Mouse (Mus musculus) layer of hippocampus, adult 9-11 months (tissue): ENCODE measurements around the gene Gm3336.
A peak's percentile ranks its signal among the peaks of the same experiment; 100 is the strongest.

ENCODE experiments used
- DNase-seq: peaks from one replicate; pipeline ENCODE4 v3.0.0; 2022

The Gm3336 gene

DNA sequence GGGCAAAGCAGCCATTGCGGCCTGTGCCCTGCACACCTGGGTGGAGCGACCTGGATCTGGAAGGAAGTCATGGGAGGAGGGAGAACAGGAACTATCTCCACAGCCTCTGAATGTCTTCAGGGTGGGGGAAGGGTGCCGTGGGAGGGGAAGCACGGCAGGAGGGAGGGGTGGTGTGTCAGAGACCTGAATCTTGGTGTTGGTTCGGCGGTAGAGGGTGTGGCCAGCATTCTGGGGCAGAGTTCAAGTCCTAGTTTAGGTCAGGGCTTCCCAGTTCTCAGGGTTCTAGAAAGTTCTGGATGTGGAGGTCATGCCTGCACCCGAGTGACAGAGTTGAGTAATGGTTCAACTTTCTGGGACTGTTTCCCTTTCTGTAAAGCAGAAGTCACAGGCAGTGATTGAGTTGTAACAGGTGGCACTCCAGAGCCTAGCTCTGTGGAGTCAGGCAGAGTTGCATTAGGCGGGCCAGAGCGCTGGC, 1.5 kb downstream of the Gm3336 start:
- no peak for DNase-seq

DNA sequence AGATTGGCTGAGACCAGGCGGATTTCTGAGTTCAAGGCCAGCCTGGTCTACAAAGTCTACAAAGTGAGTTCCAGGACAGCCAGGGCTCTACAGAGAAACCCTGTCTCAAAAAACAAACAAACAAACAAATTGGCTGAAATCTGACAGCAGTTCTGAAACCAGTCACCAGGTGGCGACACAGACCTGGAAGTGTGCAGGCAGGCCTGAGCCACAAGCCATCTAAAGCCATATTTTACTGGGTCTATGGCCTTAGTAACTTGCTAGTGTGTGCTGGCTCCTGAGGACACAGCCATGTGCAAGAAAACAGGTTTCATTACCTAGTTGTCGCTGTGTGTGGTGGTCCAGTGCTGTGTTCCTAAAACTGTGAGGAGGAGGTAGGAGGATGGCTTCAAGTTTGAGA, 2.4 kb downstream of the Gm3336 start:
- DNase-seq = no peak

DNA sequence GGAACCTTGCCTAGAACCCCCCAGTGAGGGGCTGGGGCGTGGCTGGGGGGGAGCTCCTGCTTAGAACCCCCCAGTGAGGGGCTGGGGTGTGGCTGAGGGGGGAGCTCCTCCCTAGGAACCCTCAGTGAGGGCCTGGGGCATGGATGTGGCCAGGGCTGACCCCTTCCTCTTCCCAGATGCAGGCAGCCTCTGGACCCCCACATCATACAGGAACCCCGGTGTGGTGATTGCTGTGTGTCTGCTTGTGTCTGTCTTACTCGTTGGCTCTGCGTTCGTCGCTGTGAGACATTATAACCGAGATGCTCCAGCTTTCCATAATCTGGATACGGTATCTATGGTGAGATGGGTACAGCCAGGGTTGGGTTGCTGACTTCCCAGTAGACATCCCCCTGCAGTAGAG, 3.3 kb downstream of the Gm3336 start:
- DNase-seq = no peak

DNA sequence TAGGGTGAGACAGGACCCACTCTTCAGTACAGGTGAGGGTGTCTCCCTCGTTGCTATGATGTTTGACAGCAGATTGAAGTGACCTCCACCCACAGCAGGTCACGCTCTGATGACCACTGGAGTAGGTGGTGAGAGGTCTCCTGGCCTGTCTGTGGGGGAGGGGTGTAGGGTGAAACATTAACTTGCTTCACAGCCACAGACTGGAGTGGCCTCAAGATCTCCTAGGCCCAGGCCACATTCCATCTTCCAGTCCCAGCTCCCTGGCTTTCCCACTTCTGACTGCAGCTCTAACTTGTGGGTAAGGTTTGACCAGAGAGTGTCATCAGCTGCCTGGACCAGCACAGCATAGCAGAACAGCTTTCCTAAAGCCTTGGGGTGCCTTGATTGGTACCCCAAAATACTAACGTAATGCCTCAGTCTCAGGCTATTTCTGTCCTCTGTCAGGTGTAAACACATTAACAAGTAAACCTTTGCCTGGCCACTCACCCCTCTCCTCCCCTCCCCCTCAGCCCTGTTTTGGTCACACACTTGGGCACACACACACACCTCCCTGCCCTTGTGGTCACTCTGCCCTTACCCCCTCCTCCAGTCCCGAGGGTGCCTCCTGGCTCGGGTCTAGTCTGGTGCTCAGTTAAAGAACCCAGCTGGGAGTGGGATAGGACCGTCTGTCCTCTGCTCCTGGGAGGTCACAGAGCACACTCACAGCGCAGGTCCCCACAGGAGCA, 5.3 kb downstream of the Gm3336 start, which contains the start of gene Pde4c:
Gene Pde4c (plus strand): TSS at position 235 of the 725 bp plus-strand sequence.
- no peak for DNase-seq

DNA sequence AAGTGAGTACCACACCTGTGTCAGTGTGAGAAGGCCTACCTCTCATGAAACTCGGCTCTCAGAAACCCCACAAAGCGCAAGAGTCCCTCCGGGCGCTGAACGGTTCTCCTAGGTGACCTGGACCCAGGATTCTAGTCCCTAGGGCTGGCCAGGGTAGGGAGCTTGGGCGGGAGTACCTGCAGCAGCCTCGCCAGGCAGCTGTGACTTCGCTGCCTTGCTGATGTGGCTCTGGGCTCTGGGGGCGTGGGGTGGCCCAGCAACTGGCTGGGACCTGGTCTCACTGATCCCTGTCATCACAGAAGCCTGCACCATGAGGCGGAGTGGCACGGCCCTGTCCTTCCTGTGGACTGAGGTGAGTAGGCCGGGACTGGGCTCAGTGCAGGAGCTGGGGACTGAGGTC, 5.9 kb downstream of the Gm3336 start:
- DNase-seq = no peak

DNA sequence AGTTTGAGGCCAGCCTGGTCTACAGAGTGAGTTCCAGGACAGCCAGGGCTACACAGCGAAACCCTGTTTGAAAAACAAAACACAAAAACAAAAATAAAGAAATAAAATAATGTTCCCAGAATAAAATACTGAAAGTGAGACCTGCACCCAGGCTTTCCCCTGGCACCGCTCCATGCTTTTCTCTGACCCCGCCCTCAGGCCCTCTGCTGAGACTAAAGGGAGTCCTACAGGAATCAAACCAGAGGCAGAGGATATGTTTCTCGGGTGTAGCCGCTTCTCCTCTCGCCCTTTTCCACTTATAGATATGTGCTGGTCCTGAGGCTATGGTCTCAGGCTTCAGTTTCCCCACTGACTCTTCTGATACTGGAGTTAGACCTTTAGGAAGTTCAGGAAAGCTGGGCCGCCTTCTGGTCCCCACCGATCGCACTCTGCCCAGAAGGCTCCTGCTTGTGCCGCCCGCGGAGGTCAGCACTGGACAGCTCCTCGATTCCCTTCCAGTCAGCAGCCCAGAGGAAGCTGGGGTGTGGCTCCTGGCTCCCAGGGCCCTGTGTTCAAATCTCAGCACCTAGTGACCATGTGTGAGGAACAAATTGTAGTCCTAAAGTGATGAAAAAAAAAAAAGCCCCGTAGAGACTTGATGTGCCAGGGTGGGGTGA, 7.6 kb downstream of the Gm3336 start:
- DNase-seq = no peak

DNA sequence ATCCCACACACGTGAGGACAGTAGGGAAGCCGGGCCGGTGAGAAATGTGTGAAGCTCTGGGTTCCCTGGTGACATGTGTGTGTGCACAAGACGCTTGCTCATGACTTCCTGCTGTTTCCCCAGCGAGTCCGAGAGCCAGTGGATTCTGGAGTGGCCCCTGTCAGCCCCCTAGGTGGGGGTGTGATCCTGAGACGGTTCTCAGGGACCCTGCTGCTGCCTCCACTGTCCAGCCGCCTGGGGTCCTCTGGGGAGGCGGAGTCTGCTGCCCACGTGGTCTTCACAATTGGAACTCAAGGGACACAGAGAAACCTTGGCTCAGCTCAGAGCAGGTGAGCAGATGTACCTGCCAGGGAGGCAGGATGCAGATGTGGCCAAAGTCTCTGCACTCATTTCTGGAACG, 8.4 kb downstream of the Gm3336 start:
- no peak for DNase-seq

DNA sequence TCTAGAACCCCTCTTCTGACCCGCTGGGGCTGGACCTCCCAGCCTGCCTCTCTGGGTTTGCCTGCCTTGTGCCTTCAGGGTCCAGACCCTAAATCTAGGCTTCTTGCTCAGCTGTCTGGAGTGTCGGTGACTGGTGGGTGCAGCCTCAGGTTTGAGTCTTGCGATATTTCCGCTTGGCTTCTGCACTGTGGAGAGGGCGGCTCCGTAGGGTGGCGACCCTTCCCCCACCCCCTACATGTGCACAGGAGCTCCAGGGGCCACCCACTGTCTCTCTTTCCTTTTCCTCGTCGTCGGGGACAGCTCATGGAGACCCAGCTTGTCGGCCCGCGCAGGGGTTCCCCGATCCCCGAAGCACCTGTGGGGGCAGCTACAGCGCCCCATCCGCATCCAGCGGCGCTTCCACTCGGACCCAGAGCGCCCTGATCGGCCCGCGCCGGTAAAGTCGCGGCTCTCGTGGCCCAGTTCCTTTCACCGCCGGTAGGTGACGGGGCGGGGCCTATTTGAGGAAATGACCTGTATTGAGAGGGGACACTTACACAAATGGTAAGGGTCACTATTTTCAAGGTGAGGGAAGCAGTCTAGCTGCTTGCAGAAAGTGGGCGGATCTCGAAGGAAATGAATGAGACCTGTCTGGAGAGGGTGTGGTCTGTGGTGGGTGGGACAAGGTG, 11.6 kb downstream of the Gm3336 start:
- no peak for DNase-seq

DNA sequence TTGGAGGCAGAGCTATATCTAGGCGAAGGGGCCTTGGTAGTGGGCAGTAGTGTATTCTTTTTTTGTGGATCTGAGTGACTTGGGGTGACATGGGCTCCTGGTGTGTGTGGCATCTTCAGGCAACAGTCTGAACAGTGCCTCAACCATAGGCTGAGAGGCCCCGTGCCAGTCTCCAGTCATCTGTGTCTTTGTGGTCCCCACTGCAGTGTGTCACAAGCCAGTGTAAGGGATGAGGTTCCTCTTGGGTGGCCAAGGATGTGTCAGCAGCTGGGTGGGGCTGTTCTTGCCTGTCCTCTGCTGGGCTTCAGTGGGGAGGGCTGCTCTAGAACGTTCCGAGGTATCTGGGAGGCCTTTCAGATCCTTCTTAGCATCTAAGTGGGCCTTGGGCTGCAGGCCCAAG, 12.6 kb downstream of the Gm3336 start:
- DNase-seq = no peak

DNA sequence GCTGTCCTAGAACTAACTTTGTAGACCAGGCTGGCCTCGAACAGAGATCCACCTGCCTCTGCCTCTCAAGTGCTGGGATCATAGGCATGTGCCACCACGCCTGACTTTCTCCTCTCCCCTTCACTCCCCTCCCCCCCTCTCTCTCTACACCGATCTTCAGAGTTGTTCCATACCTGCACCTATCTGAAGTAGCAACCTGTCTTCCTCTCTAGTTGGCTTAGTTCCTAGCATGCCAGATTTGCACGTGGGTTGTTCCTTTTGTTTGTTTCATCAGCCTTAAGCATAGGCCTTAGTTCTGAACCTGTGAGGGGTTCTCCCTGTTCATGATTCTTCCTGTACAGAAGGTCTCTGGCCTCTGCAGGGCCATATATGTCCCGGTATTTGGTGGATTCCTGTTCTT, 19.4 kb downstream of the Gm3336 start:
- no peak for DNase-seq

DNA sequence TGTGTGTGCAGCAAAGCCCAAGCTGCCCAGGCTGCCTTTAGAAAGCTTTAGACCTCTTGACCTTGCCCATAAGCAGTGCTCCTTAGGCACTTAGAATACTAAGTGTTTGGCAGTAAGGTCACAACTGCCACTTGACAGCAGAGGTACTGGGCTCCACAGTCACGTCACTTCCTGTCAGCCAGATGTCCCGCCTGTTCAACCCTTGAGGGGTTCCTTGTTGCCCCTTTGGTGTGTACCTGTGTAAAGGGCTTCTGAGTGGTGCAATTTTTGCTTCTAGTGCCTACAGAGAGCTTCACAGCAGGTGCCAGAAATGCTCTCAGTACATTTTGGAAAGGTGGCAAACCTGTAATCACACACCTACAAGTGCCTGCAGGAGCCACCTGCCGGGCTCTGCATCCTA, 19.9 kb downstream of the Gm3336 start:
- no peak for DNase-seq

DNA sequence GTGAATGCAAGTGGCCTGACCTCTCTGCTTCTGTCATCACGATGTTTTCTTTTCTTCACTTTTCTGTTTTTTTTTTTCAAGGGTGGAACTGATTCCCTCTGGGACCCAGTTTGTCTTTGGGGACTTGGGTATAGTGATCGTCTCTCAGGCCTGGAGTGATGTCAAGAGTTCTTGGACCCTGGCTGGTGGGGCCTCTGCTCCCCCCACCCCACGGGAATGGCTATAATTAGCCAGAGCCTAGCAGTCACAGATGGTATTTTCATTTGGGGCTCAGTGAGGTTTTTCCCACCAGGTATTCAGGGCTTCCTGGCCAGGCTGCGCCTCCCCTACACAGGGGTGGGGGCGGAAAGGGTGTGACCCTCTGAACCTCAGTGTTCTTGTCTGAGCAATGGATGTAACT, 23.3 kb downstream of the Gm3336 start:
- no peak for DNase-seq

DNA sequence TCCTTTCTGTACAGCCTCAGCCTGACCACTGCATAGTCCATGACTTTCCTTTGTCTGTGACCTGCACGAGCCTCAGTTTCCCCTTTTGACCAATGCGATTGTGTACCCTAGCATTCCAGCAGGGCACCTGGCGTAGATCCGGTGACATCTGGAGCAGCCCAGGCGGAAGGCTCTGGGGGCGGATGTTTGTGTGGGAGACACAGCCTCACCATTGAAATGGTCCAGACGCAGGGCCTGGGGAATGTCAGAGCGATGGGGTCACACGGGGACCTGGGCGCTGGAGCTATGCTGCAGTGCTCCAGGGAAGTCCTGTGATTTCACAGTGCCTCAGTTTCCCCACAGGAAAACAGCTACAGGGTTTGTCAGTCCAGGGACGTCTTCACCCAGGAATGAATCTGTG, 23.8 kb downstream of the Gm3336 start:
- no peak for DNase-seq

DNA sequence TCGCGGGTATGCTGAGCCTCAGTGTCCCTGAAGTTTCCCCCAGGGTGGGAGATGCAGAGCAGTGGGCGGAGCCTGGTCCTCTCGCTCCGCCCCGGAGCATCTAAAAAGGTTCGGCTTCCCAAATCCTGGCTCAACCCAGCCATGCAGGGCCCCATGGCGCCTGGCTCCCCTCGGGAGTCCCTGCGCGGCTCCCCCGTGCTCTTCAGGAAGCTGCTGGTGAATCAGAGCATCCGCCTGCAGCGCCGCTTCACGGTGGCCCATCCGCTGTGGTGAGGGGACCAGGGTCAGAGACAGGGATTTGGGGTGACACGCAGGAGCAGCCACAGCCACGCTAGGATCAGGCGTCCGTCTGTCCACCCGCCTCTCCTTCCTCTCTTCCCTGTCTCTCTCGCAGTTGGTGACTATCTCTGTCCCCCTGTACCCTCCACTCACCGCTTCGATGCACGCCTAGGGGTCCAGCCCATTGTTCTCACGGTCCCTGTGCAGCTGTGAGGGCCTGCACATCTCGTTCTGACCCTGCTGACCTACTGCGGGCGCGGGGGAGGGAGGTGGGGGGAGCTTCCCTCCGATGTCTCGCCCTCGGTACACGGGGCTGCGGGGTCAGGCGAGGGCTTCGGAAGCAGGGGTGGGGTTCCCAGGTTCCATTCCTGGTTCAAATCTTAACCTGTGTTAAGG, 24.8 kb downstream of the Gm3336 start:
- no peak for DNase-seq

DNA sequence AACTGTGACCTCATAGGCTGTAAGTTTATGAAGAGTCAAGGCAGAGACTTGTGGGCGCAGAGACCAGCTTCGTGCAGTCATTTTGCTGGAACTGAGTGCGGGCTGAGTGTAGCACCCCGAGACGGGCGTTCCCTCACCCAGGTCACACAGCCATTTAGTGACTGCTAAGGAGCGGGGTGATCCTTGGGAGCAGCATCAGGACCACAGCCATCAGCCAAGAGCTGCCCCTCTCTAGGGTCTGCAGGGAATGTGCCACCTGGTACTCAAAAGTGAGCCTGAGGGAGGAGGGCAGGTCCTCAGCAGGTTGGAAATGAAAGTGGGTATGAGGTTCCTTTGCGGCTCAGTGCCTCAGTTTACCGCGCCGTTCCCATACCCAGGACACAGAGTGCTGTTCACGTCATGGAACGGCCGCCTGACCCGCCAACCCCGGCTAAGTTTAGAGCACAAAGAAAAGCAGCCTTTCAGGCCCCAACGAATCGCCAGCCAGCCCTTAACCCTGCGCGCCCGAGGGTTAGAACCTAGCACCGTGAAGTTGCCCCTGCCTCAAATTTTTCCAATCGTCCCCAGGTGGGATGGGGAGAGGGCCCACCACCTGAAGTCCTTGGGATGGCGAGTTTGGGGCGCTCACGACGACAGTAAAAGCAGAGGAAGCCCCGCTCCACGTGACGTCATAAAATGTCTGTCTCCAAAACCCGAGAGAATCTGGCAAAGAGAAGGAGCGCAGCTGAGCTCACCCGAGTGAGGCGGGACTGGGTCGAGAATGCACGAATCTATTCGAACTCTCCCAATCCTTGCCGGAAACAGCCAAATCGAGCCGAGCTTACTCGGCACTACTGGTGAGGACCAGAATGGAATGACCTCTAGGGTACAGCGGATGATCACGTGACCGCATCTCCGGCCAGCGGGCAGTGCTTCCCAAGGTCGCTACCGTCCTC, 25.6 kb downstream of the Gm3336 start:
- DNase-seq = peak; percentile 45

DNA sequence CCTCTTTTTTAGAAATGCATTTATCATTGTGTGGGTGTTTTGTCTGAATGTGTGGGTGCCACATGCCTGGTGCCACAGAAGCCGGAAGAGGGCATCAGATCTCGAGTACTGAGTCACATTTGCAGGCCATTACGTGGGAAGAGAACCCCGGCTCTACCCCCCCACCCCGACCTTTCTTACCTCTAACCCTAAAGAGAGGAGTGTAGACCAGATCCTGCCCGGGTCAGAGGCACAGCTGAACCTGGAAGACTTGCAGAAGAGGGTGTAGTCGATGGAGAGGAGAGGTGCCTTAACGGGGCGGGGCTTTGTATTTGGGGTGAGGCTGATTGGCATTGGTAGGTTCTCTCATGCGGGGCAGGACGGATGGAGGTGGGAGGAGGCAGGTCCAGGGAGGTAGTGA, 26.5 kb downstream of the Gm3336 start:
- no peak for DNase-seq

DNA sequence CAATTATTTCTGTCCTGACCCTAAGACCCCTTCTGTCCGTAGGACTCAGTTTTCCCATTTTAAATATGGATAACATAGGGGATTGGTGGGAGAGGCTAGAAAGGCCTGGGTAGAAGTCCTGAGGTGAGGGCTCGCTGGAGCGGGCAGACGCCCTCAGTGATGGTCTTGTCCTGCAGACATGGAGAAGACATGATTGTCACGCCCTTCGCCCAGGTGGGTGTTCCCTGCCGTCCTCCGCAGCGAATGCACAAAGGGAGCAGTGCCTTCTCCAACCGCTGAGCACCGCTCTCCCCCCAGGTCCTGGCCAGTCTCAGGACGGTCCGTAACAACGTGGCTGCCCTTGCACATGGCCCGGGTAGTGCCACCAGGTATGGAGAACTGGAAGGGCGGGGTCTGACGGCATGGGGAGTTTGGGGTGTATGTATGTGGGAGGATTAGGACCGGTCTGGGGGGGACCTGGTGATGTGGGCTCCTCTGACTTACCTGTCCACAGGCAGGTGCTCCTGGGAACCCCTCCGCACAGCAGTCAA, 27.4 kb downstream of the Gm3336 start:
- DNase-seq = no peak

DNA sequence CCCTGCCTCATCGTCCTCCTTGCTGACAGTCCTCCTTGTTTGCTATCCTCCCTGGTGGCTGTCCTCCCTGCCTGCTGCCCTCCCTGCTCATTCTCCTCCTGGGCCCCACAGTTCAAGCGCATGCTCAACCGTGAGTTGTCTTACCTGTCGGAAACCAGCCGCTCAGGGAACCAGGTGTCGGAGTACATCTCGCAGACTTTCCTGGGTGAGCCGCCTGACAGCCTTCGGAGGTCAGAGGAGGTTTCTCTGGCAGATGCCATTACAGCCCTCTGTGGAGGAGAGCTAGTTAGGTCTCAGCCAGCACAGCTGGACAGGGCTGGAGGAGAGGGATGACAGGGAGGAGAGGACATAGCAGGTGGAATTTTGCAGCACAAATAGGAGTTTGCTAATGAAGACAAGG, 28.3 kb downstream of the Gm3336 start:
- no peak for DNase-seq

DNA sequence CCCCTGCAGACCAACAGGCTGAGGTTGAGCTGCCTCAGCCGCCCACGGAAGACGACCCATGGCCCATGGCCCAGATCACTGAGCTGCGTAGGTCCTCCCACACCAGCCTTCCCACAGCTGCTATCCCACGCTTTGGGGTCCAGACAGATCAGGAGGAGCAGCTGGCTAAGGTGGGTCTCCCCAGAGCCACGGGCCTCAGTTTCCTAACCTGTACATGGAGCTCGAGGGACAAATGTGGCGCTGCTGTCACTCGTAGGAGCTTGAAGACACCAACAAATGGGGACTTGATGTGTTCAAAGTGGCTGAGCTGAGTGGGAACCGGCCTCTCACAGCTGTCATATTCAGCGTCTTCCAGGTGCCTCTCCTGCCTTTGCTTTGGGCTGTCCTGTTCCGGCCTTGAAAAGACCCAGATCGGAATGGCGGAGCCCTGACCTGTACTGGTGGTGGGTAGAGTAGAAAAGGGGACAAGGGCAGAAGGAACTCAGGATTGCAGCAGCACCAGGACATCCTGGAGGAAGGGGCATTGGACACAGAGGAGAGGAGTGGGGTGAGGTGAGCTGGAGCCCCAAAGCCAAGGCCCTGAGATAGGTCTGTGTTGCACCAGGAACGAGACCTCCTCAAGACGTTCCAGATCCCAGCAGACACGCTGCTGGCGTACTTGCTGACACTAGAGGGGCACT, 29.0 kb downstream of the Gm3336 start:
- DNase-seq = peak; percentile 8

DNA sequence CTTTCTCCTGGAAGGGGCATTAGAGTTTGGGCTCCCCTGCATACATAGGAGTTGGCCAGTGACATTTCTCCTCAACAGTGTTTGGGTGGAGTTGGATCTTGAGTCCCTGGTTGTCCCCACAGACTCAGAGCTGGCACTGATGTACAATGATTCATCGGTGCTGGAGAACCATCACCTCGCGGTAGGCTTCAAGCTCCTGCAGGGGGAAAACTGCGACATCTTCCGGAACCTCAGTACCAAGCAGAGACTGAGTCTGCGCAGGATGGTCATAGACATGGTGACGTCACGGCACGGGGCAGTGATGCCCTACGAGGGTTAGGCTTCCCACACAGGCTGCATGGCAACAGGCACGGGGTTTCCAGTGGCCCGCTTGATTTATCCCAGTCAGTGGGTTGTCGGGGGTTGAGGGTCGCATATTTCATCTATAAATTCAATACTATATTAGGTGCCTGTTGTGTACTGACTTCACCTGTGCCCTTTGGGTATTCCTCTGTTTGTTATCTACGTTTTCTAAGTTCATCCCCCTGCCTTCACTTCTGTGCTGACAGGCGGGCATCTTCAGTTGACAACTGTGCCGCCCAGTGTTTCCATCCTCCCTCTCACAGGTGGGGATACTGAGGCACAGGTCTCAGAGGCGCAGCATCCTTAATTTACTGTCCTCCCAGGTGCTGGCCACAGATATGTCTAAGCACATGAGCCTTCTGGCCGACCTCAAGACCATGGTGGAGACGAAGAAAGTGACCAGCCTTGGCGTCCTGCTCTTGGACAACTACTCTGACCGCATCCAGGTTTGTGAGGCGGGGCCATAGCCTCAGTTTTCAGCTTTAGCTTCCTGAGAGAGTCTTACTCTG, 30.1 kb downstream of the Gm3336 start:
- DNase-seq = no peak
